Mouse (Mus musculus) cerebellum, adult 11-12 months (tissue): ENCODE results near the gene Mmrn1.

Experiments used
- DNase-seq: peaks from one replicate; pipeline ENCODE4 v3.0.0; 2022

Mmrn1 gene

GRCm38 (mm10) chr6:60994114-60994513 is 69.3 kb downstream of the Mmrn1 start:
- DNase-seq: no peak

GRCm38 (mm10) chr6:60994521-60994920 is 69.7 kb downstream of the Mmrn1 start:
- no peak for DNase-seq

GRCm38 (mm10) chr6:60995596-60995995 is 70.8 kb downstream of the Mmrn1 start:
- DNase-seq: no peak

- no peak for DNase-seq
Observed at GRCm38 (mm10) chr6:60996328-60996727, 71.6 kb downstream of the Mmrn1 start.

GRCm38 (mm10) chr6:61001003-61001790 is 76.4 kb downstream of the Mmrn1 start:
- DNase-seq: no peak

GRCm38 (mm10) chr6:61003916-61004765 is 79.4 kb downstream of the Mmrn1 start:
- DNase-seq: no peak

- no peak for DNase-seq
Observed at GRCm38 (mm10) chr6:61013780-61014179, 89.0 kb downstream of the Mmrn1 start.

- no peak for DNase-seq
Observed at GRCm38 (mm10) chr6:61019689-61020088, 94.9 kb downstream of the Mmrn1 start.

GRCm38 (mm10) chr6:61020995-61021394 is 96.2 kb downstream of the Mmrn1 start:
- no peak for DNase-seq

- DNase-seq: no peak
Observed at GRCm38 (mm10) chr6:61033251-61033650, 108.5 kb downstream of the Mmrn1 start.
